Mouse (Mus musculus) gastrocnemius, adult 2 months (tissue): ENCODE measurements around the gene Csnk1e. TPM values are rescaled to one million over a fixed set of nuclear protein-coding genes. Genes with fewer than 3 reads are reported as not detected.

Experiments
- DNase-seq: peaks from one replicate; pipeline ENCODE4 v3.0.0; 2022
- H3K27ac ChIP-seq: fragments of 200-600 bp; 2 replicates; pipeline ENCODE4 v1.8.1; 2022; ENCODE audit warnings: mild to moderate bottlenecking
- H3K4me3 ChIP-seq: fragments of 200-600 bp; 2 replicates; pipeline ENCODE4 v1.8.1; 2022; ENCODE audit warnings: mild to moderate bottlenecking, moderate library complexity
- CTCF ChIP-seq: fragments of 200-600 bp; IDR thresholded peaks from 2 replicates; pipeline ENCODE4 v1.8.1; 2022; ENCODE audit warnings: antibody characterized with exemption, mild to moderate bottlenecking, moderate library complexity
- intact Hi-C: fragments of 180-260 bp; cut with DNase I; formaldehyde crosslinking; loops from one replicate; pipeline ENCODE4 v1.15.1; 2025
- total RNA-seq, 2 experiments: library from RNA; stranded (reverse); gene quantifications; 2 replicates each; pipeline ENCODE4 v1.2.3; 2021

The Csnk1e gene
- total RNA-seq, 2 experiments from 2014 or later = 41.8 to 61.4 TPM

- no peak for DNase-seq
- Histone ChIP-seq H3K4me3 (no peak overlapping the region), H3K27ac (no peak overlapping the region)
- no peak for TF ChIP-seq CTCF
- intact Hi-C loops = no loop called here
These were observed 24.8 kb downstream of the Csnk1e start for GRCm38 (mm10) chr15:79430461-79431000.

GRCm38 (mm10) chr15:79429994-79430393 lies 25.4 kb downstream of the Csnk1e start:
- intact Hi-C loops = no loop called here
- H3K27ac ChIP-seq = no peak overlapping the region
- TF ChIP-seq CTCF = no peak
- no peak overlapping the region for H3K4me3 ChIP-seq
- no peak for DNase-seq

- intact Hi-C loops = no loop called here
- H3K27ac ChIP-seq = no peak overlapping the region
- no peak for TF ChIP-seq CTCF
- DNase-seq = no peak
- H3K4me3 ChIP-seq = no peak overlapping the region
These were observed 25.8 kb downstream of the Csnk1e start for GRCm38 (mm10) chr15:79429527-79429926.

GRCm38 (mm10) chr15:79428616-79429015 lies 26.8 kb downstream of the Csnk1e start:
- DNase-seq = no peak
- Histone ChIP-seq H3K4me3 (no peak overlapping the region), H3K27ac (no peak overlapping the region)
- no peak for TF ChIP-seq CTCF
- intact Hi-C loops = no loop called here

GRCm38 (mm10) chr15:79427516-79427915 lies 27.9 kb downstream of the Csnk1e start:
- Histone ChIP-seq H3K4me3 (no peak overlapping the region), H3K27ac (no peak overlapping the region)
- no peak for DNase-seq
- intact Hi-C loops = no loop called here
- no peak for TF ChIP-seq CTCF

GRCm38 (mm10) chr15:79425516-79425915 lies 29.9 kb downstream of the Csnk1e start:
- DNase-seq = peak; percentile 58
- H3K27ac ChIP-seq = no peak overlapping the region
- intact Hi-C loops = no loop called here

GRCm38 (mm10) chr15:79424602-79425001 lies 30.8 kb downstream of the Csnk1e start:
- TF ChIP-seq CTCF = no peak
- intact Hi-C loops = no loop called here
- DNase-seq = peak; percentile 22
- Histone ChIP-seq H3K4me3 (no peak overlapping the region), H3K27ac (no peak overlapping the region)

More at GRCm38 (mm10) chr15:79425516-79425915, 29.9 kb downstream of the Csnk1e start:
- H3K4me3 ChIP-seq = no peak overlapping the region
- no peak for TF ChIP-seq CTCF

GRCm38 (mm10) chr15:79422715-79423243 lies 32.6 kb downstream of the Csnk1e start:
- no peak overlapping the region for H3K4me3 ChIP-seq
- intact Hi-C loops = no loop called here
- H3K27ac ChIP-seq = peak overlapping the region; percentile 28; the same call in 1 of the 2 replicates
- no peak for DNase-seq
- TF ChIP-seq CTCF = no peak

GRCm38 (mm10) chr15:79418677-79419076 lies 36.7 kb downstream of the Csnk1e start:
- no peak for TF ChIP-seq CTCF
- Histone ChIP-seq H3K4me3 (no peak overlapping the region), H3K27ac (peak overlapping the region; percentile 88)
- peak; percentile 83 for DNase-seq
- intact Hi-C loops = no loop called here

- no peak for TF ChIP-seq CTCF
- Histone ChIP-seq H3K27ac (peak overlapping the region; percentile 88), H3K4me3 (no peak overlapping the region)
- DNase-seq = peak; percentile 26
- intact Hi-C loops = no loop called here
These were observed 37.1 kb downstream of the Csnk1e start for GRCm38 (mm10) chr15:79418265-79418664.

GRCm38 (mm10) chr15:79417379-79417778 lies 38.0 kb downstream of the Csnk1e start:
- H3K27ac ChIP-seq = peak overlapping the region; percentile 88
- TF ChIP-seq CTCF = no peak
- intact Hi-C loops = no loop called here
- H3K4me3 ChIP-seq = no peak overlapping the region
- peak; percentile 79 for DNase-seq

- no peak for TF ChIP-seq CTCF
- intact Hi-C loops = no loop called here
These were observed 38.8 kb downstream of the Csnk1e start for GRCm38 (mm10) chr15:79416460-79417085.

GRCm38 (mm10) chr15:79414513-79414912 lies 40.9 kb downstream of the Csnk1e start:
- peak overlapping the region; percentile 48; the same call in 1 of the 2 replicates for H3K27ac ChIP-seq
- DNase-seq = no peak
- TF ChIP-seq CTCF = no peak
- intact Hi-C loops = no loop called here
- no peak overlapping the region for H3K4me3 ChIP-seq

More at GRCm38 (mm10) chr15:79416460-79417085, 38.8 kb downstream of the Csnk1e start:
- DNase-seq = peak; percentile 16
- no peak overlapping the region for H3K4me3 ChIP-seq
- H3K27ac ChIP-seq = peak overlapping the region; percentile 88

- no peak for TF ChIP-seq CTCF
- Histone ChIP-seq H3K27ac (peak overlapping the region; percentile 48), H3K4me3 (no peak overlapping the region)
- DNase-seq = peak; percentile 57
- intact Hi-C loops = no loop called here
These were observed 41.6 kb downstream of the Csnk1e start for GRCm38 (mm10) chr15:79413802-79414201.
